Mouse (Mus musculus) right cerebral cortex, postnatal 25 days (tissue): ENCODE measurements around the gene Dnah17.

Experiments
- DNase-seq: peaks from one replicate; pipeline ENCODE4 v3.0.0; 2022

Dnah17 gene

DNA sequence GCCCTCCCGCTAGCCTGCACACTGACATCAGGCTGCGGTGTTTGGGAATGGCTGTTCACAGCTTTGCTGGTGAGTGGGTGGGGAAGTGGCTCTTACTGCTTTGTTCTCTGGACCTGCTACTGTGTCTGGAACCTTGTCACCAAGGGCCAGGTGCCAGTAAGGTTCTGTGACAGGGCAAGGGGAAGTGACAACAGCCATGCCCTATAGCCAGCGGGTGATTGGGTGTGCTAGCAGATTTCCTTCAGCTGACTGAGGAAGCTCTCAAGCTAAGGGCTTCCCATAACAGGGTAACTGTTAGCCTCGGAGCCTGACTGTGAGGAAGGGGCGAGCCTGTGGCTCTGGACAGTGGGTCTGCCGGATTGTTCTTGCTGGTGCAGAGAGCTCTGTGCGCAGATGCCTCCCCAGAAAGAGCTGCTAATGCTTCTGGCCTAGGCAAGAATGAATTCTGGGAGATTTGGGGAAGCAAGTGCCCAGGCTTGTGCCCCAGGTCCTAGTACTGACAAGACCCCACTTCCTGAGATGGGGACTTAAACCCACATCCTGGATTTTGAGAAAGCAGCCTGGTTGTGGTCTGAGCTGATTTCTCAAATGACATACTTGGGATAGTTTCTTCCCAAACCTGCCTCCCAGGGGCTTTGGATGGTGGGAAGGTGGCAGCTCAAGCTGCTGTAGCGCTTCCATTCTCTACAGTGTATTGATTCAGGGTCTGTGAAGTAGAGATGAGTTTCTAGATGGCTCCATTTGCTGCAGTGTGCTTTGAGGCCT, 114.9 kb downstream of the Dnah17 start:
- no peak for DNase-seq

DNA sequence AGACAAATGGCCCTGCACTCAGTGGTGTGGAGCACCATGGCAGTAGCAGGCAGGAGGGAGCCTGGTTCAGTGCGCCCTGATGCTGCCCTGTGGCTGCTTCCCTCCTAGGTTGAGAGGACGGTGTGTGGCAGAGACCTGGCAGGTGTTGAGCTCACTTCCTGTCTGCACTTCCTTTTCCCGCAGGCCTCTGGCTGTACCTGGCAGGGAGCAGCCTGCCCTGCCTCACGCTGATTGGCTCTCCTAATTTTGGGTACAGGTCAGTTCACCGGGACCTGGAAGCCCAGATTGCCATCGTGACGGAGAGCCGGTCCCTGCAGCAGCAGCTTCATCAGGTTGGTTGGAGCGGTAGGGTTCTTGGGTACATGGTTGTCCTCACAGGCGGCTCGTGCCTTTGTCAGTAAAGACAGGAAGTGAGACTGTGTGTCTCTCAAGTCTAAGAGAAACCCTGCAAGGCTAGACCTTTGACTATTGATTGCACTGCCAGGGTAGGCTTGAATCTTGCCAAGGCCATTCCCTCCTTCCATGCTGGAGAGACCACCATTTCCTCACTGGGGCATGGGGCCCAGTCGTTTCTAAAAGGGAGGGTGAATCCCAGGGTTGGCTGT, 115.9 kb downstream of the Dnah17 start:
- DNase-seq = no peak

DNA sequence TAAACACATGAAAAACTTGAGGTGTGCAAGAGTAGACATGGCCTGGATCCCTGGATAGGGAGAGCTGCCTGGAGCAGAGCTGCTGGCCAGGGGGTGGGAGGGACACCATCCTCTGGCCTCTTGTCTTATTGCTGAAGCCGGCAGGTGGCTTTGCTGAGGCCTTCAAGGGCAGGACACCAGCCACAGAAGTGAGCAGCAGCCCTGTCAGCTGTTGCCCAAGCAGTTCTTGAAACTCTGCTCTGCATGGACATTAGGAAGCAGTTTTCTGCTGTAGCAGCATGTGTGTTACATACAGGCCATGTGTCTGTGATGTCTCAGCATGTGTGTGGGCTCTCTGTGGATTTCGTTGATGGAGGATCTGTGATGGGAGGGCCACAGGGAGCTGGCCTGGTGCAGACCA, 117.1 kb downstream of the Dnah17 start:
- no peak for DNase-seq

DNA sequence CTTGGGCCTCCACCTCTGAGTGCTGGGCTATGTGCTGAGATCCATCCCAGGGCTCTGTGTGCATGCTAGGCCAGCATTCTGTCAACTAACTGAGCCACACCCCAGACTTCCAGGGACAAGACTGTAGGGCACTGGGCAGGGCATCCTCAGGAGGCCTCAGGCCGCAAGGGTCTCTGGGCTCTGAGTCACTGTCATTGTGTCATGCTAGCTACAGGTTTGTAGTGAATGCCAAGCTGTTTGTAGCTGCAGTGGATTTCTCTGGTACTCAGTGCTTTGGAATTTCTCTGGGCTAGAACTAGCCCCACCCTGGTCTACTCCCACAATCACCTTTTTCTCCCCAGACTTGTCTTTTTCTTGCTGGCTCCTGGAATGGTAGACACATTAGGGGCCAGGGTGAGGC, 117.8 kb downstream of the Dnah17 start:
- no peak for DNase-seq

DNA sequence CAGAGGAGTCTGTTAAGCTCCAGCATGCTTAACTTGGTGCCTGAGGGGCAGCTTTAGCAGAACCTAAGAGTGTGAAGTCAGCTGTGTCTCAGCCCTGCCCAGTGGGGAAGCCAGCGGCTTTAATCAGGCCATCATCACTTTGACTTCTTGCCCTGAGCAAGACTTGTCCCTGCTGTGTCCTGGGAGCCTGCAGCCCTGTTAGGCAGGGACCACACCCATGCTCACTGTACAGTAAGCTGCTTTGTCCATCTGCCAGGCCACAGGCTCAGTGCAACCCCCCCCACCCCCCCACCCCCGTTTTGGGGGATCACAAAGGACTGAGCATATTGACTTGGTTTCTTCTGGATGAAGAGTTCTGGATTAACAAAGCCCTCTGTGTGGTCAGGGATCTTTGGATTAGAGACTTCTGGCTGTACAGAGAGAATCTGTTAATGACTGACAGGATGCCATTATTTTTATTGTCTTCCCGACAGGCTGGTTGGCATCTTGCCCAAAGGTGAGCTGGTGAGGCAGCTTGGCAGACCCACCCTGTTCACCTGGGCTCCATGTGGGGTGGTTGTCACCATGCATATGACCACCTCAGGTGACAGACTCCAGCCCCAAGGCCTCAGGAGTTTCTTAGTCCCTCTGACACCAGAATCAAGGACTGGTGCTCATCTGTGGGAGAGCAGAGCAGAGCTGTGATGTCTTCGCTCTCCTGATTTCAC, 120.4 kb downstream of the Dnah17 start:
- no peak for DNase-seq

DNA sequence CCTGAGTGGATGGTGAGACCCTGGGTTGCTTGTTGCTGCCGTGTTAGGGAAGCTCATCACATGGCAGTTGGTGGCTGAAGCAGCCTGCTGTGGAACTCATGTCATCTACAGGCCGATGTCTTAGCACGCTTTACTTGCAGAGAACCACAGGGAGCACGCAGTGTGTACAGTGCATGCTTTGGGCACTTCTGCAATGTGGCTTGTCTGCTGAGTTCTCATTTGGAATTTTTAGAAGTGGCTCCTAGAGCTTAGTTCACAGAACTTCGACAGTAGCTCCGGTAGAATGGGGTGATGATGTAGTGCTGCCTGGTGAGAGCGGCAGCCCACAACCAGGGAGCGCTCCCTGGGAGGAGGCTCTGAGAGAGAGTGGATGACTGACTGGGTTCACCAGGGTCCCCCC, 121.6 kb downstream of the Dnah17 start:
- no peak for DNase-seq

DNA sequence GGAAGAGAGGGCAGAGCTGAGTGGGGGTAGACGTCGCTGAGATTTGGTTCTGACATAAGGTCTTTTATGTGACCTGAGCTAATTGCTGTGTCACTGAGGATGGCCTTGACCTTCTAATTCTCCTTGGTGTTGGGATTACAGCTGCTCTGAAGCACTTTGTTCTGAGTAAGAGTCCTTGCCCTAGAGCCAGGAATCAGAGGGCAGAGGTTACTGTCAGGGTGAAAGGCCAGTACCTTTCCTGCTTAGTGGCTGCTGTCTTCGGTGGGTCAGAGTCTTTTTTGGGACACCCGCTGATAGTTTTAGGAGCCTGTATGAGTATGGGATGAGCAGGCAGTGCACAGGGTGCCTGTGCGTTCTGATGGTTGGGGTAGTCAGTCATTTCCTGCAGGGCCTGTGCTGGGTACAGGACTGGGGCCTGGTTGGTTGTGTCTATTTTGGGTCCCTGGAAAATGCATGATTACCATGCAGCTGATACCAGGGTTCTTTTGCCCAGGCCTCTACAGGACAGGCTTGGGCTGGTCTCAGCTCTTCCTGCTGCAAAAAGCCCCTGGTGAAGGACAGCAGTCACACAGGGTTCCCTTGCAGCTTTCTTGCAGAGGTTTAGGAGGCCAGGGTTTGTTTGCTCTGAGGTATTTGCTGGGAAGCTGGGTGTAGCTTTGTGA, 122.2 kb downstream of the Dnah17 start:
- DNase-seq = no peak

DNA sequence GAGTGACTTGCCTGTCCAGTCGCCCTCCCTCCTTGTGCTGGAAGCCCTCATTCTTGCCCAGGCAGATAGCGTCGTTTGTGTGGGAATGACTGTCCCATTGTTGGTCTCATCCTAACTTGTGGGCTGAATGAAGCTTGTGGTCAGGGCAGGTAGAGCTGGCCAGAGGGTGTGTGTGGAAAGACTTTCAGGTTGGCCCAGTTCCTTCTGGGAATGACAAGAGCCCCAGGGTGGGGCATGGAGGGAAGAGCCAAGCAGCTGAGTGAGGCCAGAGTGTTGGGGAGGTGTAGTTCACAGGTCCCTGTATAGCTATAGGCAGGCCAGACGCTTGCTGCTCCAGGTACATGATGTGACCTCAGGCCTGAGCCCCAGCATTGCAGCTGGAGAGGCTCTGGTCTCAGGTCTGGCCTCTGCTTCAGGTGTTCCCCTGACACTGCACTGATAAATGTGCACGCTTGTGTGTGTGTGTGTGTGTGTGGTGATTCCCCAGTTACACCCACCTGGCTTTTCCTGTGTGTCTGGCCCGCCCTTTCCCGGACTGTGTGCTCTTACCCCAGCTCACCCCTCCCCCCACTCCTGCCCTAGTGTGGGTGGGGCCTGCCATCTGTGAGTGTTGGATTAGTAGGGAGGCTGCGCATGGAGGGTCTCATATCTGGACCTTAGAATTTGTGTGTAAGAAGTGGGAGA, 122.8 kb downstream of the Dnah17 start:
- no peak for DNase-seq

DNA sequence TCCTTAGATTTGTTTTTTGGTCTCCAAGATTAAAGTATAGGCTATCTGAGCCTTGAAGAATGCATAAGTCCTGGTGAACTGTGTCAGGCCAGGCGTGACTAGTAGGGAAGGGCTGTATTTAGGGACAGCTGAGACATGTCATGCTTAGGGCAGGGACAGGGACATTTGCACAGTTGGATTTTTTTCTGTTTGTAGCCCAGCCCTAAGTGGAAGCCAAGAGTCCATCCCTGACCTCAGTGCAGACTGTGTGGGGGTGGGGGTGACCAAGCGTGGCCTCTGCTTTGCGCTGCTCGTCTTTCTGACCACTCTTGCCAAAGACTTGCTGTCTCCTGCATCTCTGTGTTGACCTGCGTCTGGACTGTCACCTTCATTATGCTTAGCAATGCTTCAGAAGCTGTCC, 126.2 kb downstream of the Dnah17 start:
- DNase-seq = no peak

DNA sequence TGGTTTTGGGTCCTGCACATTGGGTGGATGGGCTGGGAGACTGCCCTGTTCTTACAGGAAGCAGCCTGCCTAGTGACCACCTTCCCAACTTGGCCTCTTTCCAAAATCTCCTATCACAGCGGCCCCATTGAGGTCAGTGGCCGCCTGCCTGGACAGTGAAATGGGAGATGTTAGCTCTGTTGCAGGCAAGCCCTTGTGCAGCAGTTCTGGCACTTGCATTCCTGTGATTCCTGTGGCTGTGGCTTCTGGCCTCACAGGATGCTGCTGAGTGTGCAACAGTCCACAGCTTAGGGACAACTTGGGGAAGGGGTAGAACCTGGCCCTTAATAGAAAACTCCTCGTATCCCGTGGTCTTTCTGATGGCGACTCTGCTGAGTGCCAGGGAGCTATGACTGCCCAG, 126.7 kb downstream of the Dnah17 start:
- no peak for DNase-seq

DNA sequence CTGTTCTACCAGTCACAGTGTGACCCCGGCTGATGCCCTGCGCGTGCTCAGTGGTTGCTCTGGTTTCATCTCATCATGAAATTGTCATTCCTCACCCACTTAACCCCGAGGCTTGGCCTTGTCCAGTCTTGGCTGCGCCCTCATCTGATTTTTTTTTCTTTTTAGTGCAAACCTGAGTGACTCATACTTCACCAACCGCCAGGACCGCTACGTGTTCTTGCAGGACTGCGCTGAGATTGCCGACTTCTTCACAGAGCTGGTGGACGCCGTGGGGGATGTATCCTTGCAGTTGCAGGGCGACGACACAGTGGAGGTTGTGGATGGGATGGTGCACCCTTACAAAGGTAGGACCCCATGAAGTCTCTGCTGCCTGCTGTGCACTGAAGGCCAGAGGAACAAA, 127.3 kb downstream of the Dnah17 start:
- DNase-seq = no peak

DNA sequence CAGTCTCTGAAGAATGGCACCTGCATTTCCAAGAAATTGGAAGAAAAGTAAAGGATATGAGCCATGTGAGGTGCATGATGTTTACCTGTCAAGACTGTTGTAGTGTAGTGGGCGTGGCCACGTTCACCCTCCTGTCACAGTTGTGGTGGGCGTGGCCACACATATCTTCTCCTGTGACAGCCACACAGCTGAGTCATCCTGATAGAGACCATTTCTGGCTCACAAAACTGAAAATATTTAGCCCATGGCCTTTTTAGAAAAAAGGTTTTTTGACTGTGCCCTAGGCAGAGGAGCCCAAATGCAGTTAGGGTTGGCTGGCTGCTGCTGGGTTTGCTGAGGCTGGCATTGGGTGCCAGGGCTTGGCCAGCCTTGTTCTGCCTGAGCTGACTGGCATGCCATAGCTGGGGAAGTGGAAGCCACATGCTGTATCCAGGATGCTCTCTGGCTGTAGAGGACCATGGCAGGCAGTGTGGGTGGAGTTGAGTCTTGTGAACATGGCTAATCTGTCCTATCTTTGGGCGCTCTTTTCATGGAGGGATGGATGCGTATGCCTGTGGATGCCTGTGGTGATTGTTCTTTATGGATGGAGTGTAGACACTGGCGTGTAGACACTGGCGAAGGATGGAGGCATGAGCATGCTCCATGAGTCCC, 129.7 kb downstream of the Dnah17 start:
- no peak for DNase-seq

DNA sequence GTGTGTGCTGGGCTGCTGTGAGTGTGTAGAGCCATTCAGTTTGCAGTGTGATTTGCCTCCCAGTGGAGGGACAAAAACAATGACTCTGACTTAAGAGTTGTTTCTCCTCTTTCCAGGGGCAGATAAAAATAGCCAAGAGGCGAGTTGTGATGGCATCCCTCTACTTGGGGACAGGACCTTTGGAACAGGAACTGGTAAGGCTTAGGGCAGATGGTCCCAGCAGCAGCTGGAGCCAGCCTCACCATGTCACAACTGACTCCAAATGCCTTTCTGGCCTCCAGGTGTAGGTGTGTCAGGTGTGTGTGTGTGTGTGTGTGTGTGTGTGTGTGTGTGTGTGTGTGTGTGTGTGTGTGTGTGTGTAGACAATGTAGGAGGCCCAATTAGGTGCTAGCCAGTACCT, 130.4 kb downstream of the Dnah17 start:
- DNase-seq = no peak

DNA sequence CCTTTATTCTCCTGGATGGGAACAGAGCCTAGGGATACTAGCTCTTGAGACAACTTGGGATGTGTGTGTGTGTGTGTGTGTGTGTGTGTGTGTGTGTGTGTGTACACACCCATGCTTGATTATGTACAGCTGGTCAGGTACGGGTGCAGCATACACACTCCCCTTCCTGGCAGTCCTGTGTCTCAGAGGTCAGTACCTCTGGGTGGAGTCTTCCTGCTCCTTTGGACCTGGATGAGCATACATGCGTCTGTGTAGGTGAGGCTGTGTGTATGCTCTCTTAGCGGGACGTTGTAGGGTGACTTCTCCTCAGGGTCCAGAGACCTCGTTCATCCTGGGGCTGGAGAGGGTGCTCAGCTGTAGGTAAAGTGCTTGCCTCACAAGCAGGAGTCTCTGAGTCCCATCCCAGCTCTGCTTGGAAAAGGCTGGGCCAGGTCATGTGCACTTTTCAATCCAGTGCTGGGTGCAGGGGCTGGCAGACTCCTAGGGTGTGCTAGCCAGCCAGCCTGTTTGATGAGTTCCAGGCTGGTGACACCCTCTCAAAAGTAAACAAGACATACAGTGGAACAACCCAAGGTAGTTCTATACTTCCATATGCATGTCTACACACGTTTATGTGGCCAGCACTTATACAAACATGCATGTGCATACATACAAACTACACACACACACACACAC, 131.0 kb downstream of the Dnah17 start:
- no peak for DNase-seq

DNA sequence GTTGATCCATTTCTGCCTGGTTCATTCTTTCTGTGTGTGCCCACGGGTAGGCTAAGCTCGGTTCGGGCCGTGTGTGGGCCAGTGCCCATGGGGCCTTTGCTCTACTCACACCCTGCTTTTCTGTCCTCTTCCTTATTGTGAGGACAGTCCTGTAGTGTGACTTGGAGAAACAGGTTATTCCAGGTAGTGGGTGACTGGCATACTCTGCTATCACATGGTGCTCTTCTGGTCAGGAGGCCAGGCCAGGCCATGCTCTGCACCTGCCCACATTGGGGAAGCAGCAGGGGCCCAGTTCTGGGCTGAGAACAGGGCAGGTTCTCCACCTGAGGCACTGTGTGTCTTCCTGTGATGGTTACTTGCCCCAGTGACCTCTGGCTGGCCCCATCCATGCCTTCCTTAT, 132.1 kb downstream of the Dnah17 start:
- DNase-seq = no peak

DNA sequence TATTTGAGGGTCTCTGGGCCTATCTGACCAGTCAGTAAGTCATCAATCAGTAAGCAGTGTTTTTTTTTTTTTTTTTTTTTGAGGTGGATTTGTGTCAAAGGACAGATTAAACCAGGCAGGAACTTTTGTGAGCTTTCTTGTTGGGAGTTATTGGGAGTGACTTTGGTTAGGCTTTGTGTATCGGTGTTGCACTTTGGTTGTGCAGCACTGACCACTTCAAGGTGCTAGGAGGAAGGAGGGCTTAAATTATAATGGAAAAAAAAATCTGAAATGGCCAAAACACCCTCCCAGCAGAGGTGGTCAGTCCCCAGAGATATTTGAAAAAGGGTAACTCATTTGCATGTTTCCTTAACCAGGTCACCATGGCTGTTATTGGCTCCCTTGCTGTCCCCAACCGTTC, 133.3 kb downstream of the Dnah17 start:
- DNase-seq = no peak

DNA sequence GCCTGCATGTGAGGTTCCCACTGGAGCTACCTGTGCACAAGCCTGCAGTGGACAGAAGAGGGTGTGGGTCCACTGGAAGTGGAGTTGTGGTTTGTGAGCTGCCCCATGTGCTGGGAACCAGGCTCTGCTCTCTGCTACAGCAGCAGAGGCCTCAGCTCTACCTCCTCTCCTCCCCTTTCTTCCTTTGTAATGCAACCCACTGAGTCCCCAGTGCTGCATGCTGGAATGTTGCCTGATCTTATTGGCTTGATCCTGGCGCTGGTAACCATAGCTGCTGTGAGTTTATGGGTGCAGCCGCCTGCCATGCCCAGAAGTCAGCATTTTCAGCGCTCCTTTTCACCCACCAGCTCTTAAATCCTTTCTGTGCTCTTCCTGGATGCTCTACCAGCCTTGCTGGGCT, 134.4 kb downstream of the Dnah17 start:
- no peak for DNase-seq

DNA sequence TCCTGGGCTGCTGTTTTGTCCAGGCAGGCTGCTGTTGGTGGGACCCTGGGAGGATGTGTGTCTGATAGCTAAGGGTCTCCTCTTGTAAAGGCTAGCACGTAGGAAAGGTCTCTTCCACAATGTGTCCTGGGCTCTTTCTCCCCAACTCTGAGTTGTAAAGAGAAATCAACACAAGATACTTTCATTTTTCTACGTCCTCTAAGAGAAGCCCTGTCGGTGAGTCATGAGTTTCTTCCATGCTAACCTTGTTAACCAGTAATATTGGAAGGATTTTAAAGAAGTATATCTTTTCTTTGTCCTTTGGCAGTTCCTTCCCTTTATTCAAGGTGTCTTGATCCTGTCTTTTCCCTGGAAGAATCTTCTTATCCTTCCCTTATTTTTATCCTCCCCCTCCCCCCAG, 134.8 kb downstream of the Dnah17 start:
- no peak for DNase-seq

DNA sequence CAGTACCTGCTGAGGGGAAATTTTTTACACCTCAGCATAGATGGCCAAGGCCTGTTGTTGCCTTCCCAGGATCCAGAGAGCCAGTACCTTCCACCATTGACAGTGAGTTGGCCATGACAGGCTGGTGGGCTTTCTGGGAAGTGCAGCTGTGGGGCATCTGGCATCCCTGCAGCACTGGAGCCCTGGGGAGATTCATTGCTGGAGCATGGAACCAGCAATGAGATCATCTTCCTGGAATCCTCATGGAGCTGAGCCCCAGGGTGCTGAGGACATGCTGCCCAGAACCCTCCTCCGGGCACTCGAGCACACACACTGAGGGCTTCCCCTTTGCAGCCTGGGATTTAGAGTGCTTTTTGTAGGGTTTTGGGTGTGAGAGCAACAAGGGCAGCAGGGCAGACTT, 135.2 kb downstream of the Dnah17 start:
- DNase-seq = no peak

DNA sequence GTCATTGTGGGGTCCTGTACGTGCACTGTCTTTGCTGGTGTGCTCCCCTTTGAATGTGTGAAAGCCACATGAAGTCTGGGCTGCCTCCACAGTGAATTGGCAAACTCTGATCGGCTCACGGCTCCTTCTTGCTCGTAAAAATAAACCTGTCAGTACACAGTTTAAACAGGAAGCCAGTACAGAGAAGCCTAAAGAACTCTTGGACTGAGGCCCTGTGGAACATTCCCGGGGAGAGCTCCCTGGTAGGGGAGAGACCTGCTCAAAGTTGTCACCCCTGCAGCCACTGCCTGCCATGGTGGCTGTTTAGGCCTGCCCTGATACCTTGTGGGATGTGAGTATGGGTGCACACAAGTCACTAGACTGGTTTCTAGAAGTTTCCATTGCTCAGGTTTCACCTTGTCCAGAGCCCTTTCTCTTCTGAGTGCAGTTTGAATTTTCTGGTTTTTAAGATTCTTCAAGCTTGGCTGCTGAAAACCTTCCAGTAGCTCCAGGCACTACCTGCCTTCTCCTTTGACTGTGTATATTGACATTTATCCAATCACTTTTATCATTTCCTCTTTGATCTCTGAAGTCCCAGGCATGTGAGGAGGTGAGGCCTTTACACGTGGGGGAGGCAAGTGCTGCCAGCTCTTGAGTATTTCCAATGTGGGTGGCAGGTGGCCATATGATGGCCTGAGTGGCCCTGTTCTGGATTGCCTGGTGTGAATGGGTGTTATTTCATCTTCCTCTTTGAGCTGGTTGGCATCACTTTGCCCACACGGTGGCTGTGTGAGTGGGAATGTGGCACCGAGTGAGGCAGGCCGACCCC, 136.0 kb downstream of the Dnah17 start:
- no peak for DNase-seq
